Mouse (Mus musculus): Measurements from ENCODE around the gene Parp16. TPM values are rescaled to one million over a fixed set of nuclear protein-coding genes. Genes with fewer than 3 reads are reported as not detected.
"Not testable (repeated sequence)": the region's sequence is repeated elsewhere in the genome, so short reads cannot be mapped to it uniquely, and the experiment has no call there.

Gene Parp16
- polyA plus RNA-seq, 1 experiment from 2014 or later, result 5.7 TPM

- Histone ChIP-seq H3K9ac (no peak overlapping the region), H3K27me3 (0 out of 2 replicates have a peak, but pooled peaks cover 3% of the 10 kb centered on the region), H3K4me2 (no peak overlapping the region), H3K27ac (no peak overlapping the region), H3K4me3 (replicated peaks) (no peak overlapping the region), H3K36me3 (replicated peaks) (no peaks in the 10 kb centered on the region), H3K4me1 (peaks cover 3% of the 10 kb centered on the region; the same call in 1 of the 2 replicates), H3K9me3 (no peaks in the 10 kb centered on the region)
- WGBS, result 75% methylated on average over 5 of the region's 5 CpGs
- no peak for ATAC-seq (ENCODE audit: low FRiP score)
Measured at GRCm38 (mm10) chr9:65281536-65282151, 86.5 kb downstream of the Parp16 start.

- Histone ChIP-seq H3K9me3 (no peaks in the 10 kb centered on the region), H3K9ac (no peak overlapping the region), H3K4me3 (replicated peaks) (no peak overlapping the region), H3K4me2 (no peak overlapping the region), H3K36me3 (replicated peaks) (no peaks in the 10 kb centered on the region), H3K27ac (no peak overlapping the region), H3K4me1 (peaks cover 3% of the 10 kb centered on the region; the same call in 1 of the 2 replicates), H3K27me3 (0 out of 2 replicates have a peak, but pooled peaks cover 3% of the 10 kb centered on the region)
- 0 out of 2 replicates have a peak, but pooled peaks have one; percentile 36 for ATAC-seq (ENCODE audit: low FRiP score)
- WGBS, result 2% methylated on average over 3 of the region's 3 CpGs
Measured at GRCm38 (mm10) chr9:65283301-65283700, 88.1 kb downstream of the Parp16 start.

- not testable (repeated sequence) for H3K27me3 ChIP-seq; H3K4me2 ChIP-seq; H3K4me1 ChIP-seq; H3K27ac ChIP-seq; H3K4me3 ChIP-seq (replicated peaks); H3K9me3 ChIP-seq; ATAC-seq (ENCODE audit: low FRiP score); H3K36me3 ChIP-seq (replicated peaks); H3K9ac ChIP-seq
- WGBS, result 91% methylated on average over 5 of the region's 5 CpGs
Measured at GRCm38 (mm10) chr9:65288252-65288651, 93.1 kb downstream of the Parp16 start.

Other genes with a start within 250 kb of the Parp16 start
- 0.11 TPM in 1 of 2 replicates, not detected in the other for gene Slc24a1, start 243.7 kb upstream of the Parp16 start, polyA plus RNA-seq (2016; fragmentation: Nextera tagmentation; extraction: Ambion mirVana)
- gene Ints14, start 234.4 kb upstream of the Parp16 start, polyA plus RNA-seq (2016; fragmentation: Nextera tagmentation; extraction: Ambion mirVana), result 60.9 and 62.8 TPM in 2 replicates
- 138 and 140 TPM in 2 replicates for gene Hacd3, start 173.7 kb upstream of the Parp16 start, polyA plus RNA-seq (2016; fragmentation: Nextera tagmentation; extraction: Ambion mirVana)
- 57.8 and 60.7 TPM in 2 replicates for gene Dpp8, start 162.9 kb upstream of the Parp16 start, polyA plus RNA-seq (2016; fragmentation: Nextera tagmentation; extraction: Ambion mirVana)
- 14.1 and 14.4 TPM in 2 replicates for gene Igdcc4, start 93.9 kb upstream of the Parp16 start, polyA plus RNA-seq (2016; fragmentation: Nextera tagmentation; extraction: Ambion mirVana)
- 40.0 and 40.8 TPM in 2 replicates for gene Igdcc3, start 54.2 kb upstream of the Parp16 start, polyA plus RNA-seq (2016; fragmentation: Nextera tagmentation; extraction: Ambion mirVana)
- gene Cilp, start 69.8 kb downstream of the Parp16 start, polyA plus RNA-seq (2016; fragmentation: Nextera tagmentation; extraction: Ambion mirVana), result 0.65 and 0.68 TPM in 2 replicates
- gene Clpx, start 98.9 kb downstream of the Parp16 start, polyA plus RNA-seq (2016; fragmentation: Nextera tagmentation; extraction: Ambion mirVana), result 50.7 and 52.8 TPM in 2 replicates
- 11.9 and 12.1 TPM in 2 replicates for gene Pdcd7, start 150.8 kb downstream of the Parp16 start, polyA plus RNA-seq (2016; fragmentation: Nextera tagmentation; extraction: Ambion mirVana)
- gene Ubap1l, start 165.7 kb downstream of the Parp16 start, polyA plus RNA-seq (2016; fragmentation: Nextera tagmentation; extraction: Ambion mirVana), result 0.27 and 0.73 TPM in 2 replicates
- gene Kbtbd13, start 196.3 kb downstream of the Parp16 start, polyA plus RNA-seq (2016; fragmentation: Nextera tagmentation; extraction: Ambion mirVana), result 0.72 and 0.74 TPM in 2 replicates
- 6.4 and 7.2 TPM in 2 replicates for gene Rasl12, start 203.2 kb downstream of the Parp16 start, polyA plus RNA-seq (2016; fragmentation: Nextera tagmentation; extraction: Ambion mirVana)
- not detected in 2 replicates for gene Slc51b, start 227.6 kb downstream of the Parp16 start, polyA plus RNA-seq (2016; fragmentation: Nextera tagmentation; extraction: Ambion mirVana)
- 22.0 and 22.2 TPM in 2 replicates for gene Mtfmt, start 240.4 kb downstream of the Parp16 start, polyA plus RNA-seq (2016; fragmentation: Nextera tagmentation; extraction: Ambion mirVana)

Measured in forebrain, embryonic 12.5 days (tissue).